Mouse (Mus musculus) liver, adult 2 months (tissue): ENCODE results near the gene Hoxc6. TPM values are rescaled to one million over a fixed set of nuclear protein-coding genes. Genes with fewer than 3 reads are reported as not detected.

Experiments used
- DNase-seq: peaks from one replicate; pipeline ENCODE4 v3.0.0-alpha.2; 2011; ENCODE audit warnings: low read depth, low spot score; ENCODE audit errors: extremely low read depth
- H3K27ac ChIP-seq: fragments of 200-500 bp; replicated peaks from 2 replicates; pipeline ENCODE4 v1.5.1; 2012; ENCODE audit warnings: low read depth, mild to moderate bottlenecking, control low read depth, inconsistent platforms, low read length; ENCODE audit not compliant: insufficient read depth
- H3K27me3 ChIP-seq: fragments of 200-500 bp; 2 replicates; pipeline ENCODE4 v1.6.1; 2012; ENCODE audit warnings: mild to moderate bottlenecking, moderate library complexity, low read length, inconsistent platforms; ENCODE audit not compliant: control insufficient read depth, insufficient read depth
- H3K36me3 ChIP-seq: fragments of 200-500 bp; 2 replicates; pipeline ENCODE4 v1.6.1; 2012; ENCODE audit warnings: low read length, inconsistent platforms; ENCODE audit not compliant: control insufficient read depth, insufficient read depth
- H3K4me1 ChIP-seq: fragments of 200-500 bp; 2 replicates; pipeline ENCODE4 v1.6.1; 2011; ENCODE audit warnings: low read length; ENCODE audit not compliant: control insufficient read depth, insufficient read depth
- H3K4me3 ChIP-seq: fragments of 200-500 bp; 2 replicates; pipeline ENCODE4 v1.5.1; 2011; ENCODE audit warnings: low read depth, mild to moderate bottlenecking, control low read depth, low read length, moderate library complexity; ENCODE audit not compliant: insufficient read depth
- H3K79me2 ChIP-seq: fragments of 200-500 bp; 2 replicates; pipeline ENCODE4 v1.6.1; 2012; ENCODE audit warnings: inconsistent platforms, mild to moderate bottlenecking, low read length, moderate library complexity; ENCODE audit not compliant: control insufficient read depth, insufficient read depth
- H3K9ac ChIP-seq: fragments of 200-500 bp; 2 replicates; pipeline ENCODE4 v1.6.1; 2012; ENCODE audit warnings: low read depth, mild to moderate bottlenecking, control low read depth, inconsistent platforms, low read length
- CTCF ChIP-seq: fragments of 200-500 bp; IDR thresholded peaks from 2 replicates; pipeline ENCODE4 v1.5.1; 2011; ENCODE audit warnings: low read depth, low read length, control low read depth
- POLR2A ChIP-seq: fragments of 200-500 bp; IDR thresholded peaks from 2 replicates; pipeline ENCODE4 v1.6.1; 2011; ENCODE audit warnings: low read length, control low read depth; ENCODE audit not compliant: insufficient read depth; ENCODE audit errors: extremely low read depth
- WGBS: fragments of 180-500 bp; shearing (Covaris S2); methylation state at CpG from one replicate; pipeline ENCODE4 v1.1.7; 2018; 5-methylcytosine and 5-hydroxymethylcytosine counted together
- polyA plus RNA-seq: library from polyadenylated mRNA; depleted of rRNA; stranded (reverse); fragments of >200 nt; gene quantifications from 2 replicates; pipeline ENCODE4 v1.2.3, GENCODE M21; 2012
- total RNA-seq: library from RNA; depleted of rRNA; stranded (reverse); fragments of >200 nt; gene quantifications from 2 replicates; pipeline ENCODE4 v1.2.3, GENCODE M21; 2014

The Hoxc6 gene
- total and polyA plus RNA-seq, 2 experiments: not detected

DNA sequence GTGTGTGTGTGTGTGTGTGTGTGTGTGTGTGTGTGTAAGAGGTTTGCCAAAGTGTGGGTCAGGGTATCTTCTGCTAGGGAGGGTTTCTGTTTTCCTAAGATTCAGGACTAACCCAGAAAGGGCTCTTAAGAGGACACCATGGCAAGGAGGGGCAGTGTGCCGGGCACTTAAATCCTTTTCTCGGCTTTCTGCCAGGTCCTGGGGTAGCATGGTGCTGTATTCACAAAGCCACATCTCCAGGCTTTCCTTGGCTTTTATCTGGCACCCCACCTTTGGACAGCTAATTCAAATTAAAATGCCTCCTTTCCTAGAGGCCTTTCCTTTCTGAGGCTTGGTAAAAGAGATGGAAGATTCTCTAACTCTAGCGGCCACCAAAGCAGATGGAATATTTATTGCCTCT, 41.6 kb downstream of the Hoxc6 start:
- DNase-seq: no peak
- 25% methylated on average over 3 of the region's 3 CpGs for WGBS
- H3K36me3 ChIP-seq: no peaks in the 10 kb centered on the region
- H3K4me3 ChIP-seq: no peak overlapping the region
- no peaks in the 10 kb centered on the region for H3K4me1 ChIP-seq
- no peak for TF ChIP-seq CTCF
- TF ChIP-seq POLR2A: no peak
- no peak overlapping the region for H3K9ac ChIP-seq
- peaks cover 23% of the 10 kb centered on the region; the same call in 1 of the 2 replicates for H3K27me3 ChIP-seq
- no peak overlapping the region for H3K27ac ChIP-seq
- H3K79me2 ChIP-seq: no peaks in the 10 kb centered on the region

DNA sequence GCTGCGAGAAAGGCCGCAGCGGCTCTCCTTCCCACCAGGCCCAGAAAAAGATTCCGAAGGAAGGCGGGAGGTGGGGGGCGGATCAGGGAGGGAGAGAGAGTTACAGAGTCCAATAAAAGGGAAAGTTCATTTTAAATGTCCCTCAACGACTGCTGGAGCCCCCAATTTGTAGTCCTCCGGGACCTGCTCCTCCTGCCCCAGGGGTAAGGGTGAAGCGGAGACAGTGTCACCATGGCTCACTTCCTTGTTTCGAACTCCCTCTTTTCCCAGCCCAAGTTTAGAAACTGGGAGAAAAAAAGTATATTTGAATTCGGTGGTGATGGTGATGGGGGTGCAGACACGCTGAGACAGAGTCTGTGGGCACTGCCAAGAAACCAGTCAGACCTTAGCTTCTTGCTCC, 42.5 kb downstream of the Hoxc6 start:
- 20% methylated on average over 12 of the region's 12 CpGs for WGBS
- Histone ChIP-seq H3K4me3 (no peak overlapping the region), H3K79me2 (no peaks in the 10 kb centered on the region), H3K36me3 (no peaks in the 10 kb centered on the region), H3K9ac (no peak overlapping the region), H3K4me1 (no peaks in the 10 kb centered on the region), H3K27me3 (peaks cover 14% of the 10 kb centered on the region; the same call in 1 of the 2 replicates), H3K27ac (no peak overlapping the region)
- TF ChIP-seq CTCF: no peak
- no peak for TF ChIP-seq POLR2A
- DNase-seq: no peak

DNA sequence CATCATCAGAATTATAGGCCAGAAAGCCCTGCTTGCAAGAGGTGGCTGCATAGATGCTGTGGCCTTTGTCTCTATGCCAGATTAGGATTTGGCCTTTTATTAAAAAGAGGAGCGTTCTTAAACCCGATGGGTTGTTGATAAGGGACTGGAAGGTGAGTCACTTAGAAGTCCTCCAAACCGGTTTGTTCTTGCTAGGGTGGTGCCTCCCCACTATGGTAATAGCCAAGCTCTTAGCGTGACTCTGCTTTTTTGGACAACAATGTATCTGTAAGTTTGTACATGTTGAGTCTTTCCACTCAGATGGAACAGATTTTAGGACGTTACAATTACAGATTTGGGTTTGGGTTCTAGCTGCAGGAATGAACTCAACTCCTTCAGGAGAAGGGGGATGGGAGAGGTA, 43.6 kb downstream of the Hoxc6 start:
- no peaks in the 10 kb centered on the region for H3K36me3 ChIP-seq
- no peak for TF ChIP-seq CTCF
- no peak for TF ChIP-seq POLR2A
- H3K27me3 ChIP-seq: peaks cover 11% of the 10 kb centered on the region; the same call in 1 of the 2 replicates
- H3K27ac ChIP-seq: no peak overlapping the region
- H3K4me3 ChIP-seq: no peak overlapping the region
- 14% methylated on average over 5 of the region's 5 CpGs for WGBS
- no peaks in the 10 kb centered on the region for H3K79me2 ChIP-seq
- H3K4me1 ChIP-seq: no peaks in the 10 kb centered on the region
- H3K9ac ChIP-seq: no peak overlapping the region
- no peak for DNase-seq

DNA sequence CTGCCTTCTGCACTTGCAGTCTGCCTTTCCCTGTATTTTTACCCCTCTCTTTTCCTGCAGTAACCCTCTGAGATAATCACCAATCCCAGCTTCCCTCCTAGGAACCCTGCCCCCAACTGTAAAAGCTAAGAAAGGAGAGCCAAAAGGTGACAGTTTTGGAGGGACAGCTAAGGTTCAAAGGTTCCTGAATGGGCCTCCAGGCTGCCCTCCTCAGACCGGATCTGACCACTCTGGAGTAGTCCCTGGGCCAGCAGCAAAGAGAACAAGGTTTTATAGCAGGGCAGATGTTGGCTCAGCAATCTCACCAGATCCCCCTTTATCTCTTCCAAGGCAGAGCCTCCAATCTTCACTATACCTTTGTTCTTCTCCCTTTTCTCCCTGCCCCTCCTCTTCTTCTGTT, 44.2 kb downstream of the Hoxc6 start:
- H3K27me3 ChIP-seq: peaks cover 11% of the 10 kb centered on the region; the same call in 1 of the 2 replicates
- H3K9ac ChIP-seq: no peak overlapping the region
- TF ChIP-seq CTCF: no peak
- no peak for TF ChIP-seq POLR2A
- no peak overlapping the region for H3K4me3 ChIP-seq
- 25% methylated on average over 1 of the region's 1 CpGs for WGBS
- DNase-seq: no peak
- H3K79me2 ChIP-seq: no peaks in the 10 kb centered on the region
- no peaks in the 10 kb centered on the region for H3K36me3 ChIP-seq
- H3K4me1 ChIP-seq: no peaks in the 10 kb centered on the region
- no peak overlapping the region for H3K27ac ChIP-seq

DNA sequence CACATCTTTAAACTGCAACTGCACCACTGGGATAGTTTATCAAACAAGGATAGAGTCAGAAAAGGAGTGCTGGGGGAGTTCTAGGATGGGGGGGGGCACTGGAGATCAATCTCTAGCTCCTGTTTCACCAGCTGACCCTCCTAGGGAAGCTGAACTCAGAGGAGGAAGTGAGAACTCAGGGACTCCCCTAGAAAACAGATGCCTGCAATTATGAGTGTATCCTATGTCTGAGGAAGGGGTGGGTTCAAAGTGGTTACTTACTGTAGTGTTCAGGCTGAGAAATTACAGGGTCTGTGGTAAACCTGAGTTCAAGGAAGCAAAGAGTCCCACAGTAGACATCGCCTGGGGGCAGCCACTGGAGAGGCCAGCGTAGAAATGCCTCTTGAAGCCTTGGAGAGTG, 53.6 kb downstream of the Hoxc6 start:
- Histone ChIP-seq H3K9ac (no peak overlapping the region), H3K79me2 (no peaks in the 10 kb centered on the region), H3K4me1 (no peaks in the 10 kb centered on the region), H3K36me3 (no peaks in the 10 kb centered on the region), H3K27me3 (no peaks in the 10 kb centered on the region), H3K4me3 (no peak overlapping the region), H3K27ac (no peak overlapping the region)
- no peak for DNase-seq
- 78% methylated on average over 2 of the region's 2 CpGs for WGBS
- TF ChIP-seq CTCF (no peak), POLR2A (no peak)

DNA sequence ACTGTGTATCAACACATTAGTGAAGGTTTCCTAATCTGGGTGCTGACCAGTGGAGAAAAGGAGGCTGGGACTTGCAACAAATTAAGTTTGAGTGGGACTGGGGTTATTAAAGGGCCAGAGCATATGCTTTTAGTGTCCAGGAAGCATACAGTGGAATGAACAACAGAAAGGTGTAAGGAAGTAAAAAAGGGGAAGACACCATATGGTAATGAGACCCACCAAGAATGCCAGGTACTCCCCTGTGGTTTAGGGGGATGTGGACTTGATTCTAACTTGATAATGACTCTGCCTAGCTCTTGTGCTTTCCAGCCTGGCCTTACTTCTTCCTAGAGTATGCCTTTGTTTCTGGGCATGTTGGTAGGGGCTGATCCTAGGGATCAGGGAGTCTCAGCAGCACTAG, 55.2 kb downstream of the Hoxc6 start:
- no peaks in the 10 kb centered on the region for H3K79me2 ChIP-seq
- no peaks in the 10 kb centered on the region for H3K4me1 ChIP-seq
- H3K4me3 ChIP-seq: no peak overlapping the region
- no peak for DNase-seq
- H3K9ac ChIP-seq: no peak overlapping the region
- peaks cover 3% of the 10 kb centered on the region; the same call in 1 of the 2 replicates for H3K27me3 ChIP-seq
- H3K27ac ChIP-seq: no peak overlapping the region
- TF ChIP-seq CTCF (no peak), POLR2A (no peak)
- no peaks in the 10 kb centered on the region for H3K36me3 ChIP-seq

DNA sequence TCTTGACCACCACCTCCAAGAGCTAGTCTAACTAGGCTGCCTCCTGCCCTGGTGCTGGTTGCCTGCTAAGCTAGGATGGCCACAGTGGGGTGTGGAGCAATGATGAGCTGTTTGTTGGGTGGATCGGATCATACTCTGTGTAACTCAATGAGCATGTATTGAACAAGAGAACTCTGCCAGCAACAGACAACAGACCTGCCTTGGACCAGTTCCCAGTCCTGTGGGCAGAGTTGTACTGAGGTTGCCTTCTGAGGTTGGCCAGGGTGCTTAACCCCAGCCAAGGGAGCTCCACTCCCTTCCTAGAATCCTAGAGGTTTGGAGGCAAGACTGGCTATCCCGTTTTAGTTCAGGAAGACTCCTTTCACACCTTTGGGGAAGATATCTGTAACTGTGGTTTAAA, 58.3 kb downstream of the Hoxc6 start:
- no peak for TF ChIP-seq POLR2A
- DNase-seq: peak; percentile 52
- Histone ChIP-seq H3K4me3 (no peak overlapping the region), H3K4me1 (no peaks in the 10 kb centered on the region; the same call in 1 of the 2 replicates), H3K27me3 (peaks cover 20% of the 10 kb centered on the region), H3K79me2 (no peaks in the 10 kb centered on the region), H3K27ac (no peak overlapping the region), H3K9ac (no peak overlapping the region), H3K36me3 (no peaks in the 10 kb centered on the region)
- 15% methylated on average over 2 of the region's 2 CpGs for WGBS
